Mouse (Mus musculus) layer of hippocampus, postnatal 25 days (tissue): ENCODE measurements around the gene Rad18. TPM values are rescaled to one million over a fixed set of nuclear protein-coding genes. Genes with fewer than 3 reads are reported as not detected.

Source experiments
- DNase-seq, 2 experiments: peaks; one replicate each; pipeline ENCODE4 v3.0.0; 2022; ENCODE audit warnings: mixed read lengths in 2 of 2, low spot score in 1 of 2; ENCODE audit errors: extremely low spot score in 1 of 2
- total RNA-seq, 2 experiments: library from RNA; stranded (reverse); gene quantifications; 2 replicates each; pipeline ENCODE4 v1.2.3; 2021

The Rad18 gene
- total RNA-seq, 2 experiments from 2014 or later: 6.8 TPM

DNA sequence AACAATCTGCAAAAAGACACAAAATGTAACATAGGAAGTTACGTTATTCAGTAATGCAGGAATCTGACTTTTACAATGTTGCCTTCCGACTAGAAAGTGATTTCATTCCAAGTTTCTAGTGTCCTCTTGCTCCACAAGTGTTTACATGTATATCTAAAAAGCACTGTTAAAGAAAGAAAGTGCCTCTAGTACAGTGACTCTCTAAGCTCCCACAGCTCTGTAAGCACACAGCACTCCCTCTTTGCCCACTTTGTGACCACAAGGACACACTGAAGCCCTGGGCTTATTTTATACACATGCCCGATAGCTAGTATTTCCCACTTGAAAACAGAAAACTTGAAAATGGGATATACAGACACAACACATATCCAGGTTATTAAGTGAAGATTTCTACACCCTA is 8.5 kb downstream of the Rad18 start:
- no peak for DNase-seq

DNA sequence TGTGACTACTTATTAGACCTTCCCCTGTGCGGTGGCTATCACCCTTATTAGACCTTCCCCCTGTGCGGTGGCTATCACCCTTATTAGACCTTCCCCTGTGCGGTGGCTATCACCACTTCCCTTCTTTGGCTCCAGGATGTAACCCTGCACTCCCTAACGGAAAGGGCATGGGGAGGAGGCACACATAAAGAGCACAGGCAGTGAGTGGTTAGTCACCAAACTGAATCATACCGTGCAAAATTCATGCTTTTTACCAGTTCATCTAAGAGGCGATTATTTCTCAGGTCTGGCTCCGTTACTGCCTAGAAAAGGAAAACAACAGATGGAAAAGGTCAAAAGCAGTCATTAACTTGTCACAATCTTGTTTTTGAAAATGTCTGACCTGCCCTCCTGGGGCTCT is 10.0 kb downstream of the Rad18 start:
- DNase-seq: no peak

- no peak for DNase-seq
Measured at GRCm38 (mm10) chr6:112684065-112684464, 12.4 kb downstream of the Rad18 start.

DNA sequence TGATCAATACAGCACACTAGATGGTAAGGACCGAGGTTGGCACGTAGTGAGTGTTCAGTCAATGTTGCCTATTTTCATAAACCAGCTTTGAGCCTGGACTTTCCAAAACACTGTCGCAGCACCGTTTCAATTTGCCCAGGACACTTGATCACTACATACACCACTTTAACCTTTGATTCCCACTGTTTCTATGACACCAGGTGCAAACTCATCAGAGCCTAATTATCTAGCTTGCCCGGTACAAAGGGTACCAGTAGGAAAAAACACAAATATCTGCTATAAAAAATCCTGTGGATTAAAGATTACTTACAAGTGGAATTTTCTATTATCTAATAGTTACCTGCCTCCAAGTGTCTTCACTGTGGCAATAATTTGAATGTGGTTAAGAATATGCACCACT is 64.4 kb downstream of the Rad18 start:
- no peak for DNase-seq

- no peak for DNase-seq
Measured at GRCm38 (mm10) chr6:112630291-112630690, 66.2 kb downstream of the Rad18 start.

GRCm38 (mm10) chr6:112628301-112628700 is 68.2 kb downstream of the Rad18 start:
- DNase-seq: no peak

DNA sequence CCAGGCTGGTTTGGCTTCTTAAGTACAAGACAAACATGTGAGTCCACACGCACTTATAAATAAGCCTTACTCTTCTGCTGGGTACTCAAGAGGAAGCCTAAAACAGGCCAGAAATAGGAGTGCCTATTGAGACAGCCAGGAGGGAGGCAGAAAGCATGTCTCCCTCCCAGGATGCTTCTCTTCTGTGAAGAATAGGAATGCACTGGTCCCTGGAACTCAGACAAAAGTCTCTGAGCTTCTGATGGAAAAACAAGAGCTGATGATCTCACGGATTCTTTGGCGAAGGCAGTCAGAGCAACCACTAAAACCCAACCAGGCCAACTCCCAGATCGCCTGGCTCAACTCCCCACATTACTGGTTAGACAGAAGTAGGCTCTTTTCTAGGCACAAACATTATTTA is 74.2 kb downstream of the Rad18 start:
- no peak for DNase-seq

DNA sequence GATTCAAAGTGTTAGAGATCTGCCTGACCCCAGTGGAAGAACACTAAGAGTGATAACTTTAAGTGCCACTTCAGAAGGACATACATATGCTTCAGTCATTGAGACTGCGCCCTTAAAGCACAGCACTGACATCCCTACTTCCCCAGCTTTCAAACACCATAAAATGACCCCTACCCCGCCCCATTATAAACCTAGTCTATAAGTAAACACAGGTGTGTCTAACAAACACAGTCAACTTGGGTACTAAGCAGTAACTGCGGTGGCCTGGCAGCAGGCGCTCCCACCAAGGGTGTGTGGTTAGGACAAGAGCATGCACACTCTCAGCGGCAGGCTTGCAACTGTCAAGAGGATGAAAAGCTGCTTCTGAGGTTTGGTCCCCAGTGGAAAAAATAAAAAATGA is 76.5 kb downstream of the Rad18 start:
- no peak for DNase-seq

GRCm38 (mm10) chr6:112617728-112618318 is 78.7 kb downstream of the Rad18 start:
- DNase-seq: no peak

- DNase-seq: no peak
Measured at GRCm38 (mm10) chr6:112609027-112609426, 87.5 kb downstream of the Rad18 start.

DNA sequence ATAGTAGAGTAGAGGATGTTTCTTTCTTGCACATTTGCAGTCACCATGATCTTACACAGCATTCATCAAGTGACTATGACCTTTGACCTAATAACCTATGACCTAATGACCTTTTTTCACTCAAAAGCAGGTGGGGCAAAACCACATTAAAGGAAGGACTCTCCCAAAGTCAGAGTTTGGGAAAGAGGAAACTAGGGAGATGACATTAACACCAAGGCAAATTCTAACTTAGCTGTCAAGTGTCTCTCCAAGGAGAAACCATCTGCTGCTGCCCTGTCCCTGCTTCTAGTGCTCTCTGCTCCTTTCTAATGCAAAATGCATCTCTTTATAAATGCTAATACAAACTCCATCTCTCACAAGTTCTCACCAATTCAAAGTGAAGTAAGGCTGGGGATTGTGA is 92.6 kb downstream of the Rad18 start:
- DNase-seq: no peak

GRCm38 (mm10) chr6:112594971-112595370 is 101.5 kb downstream of the Rad18 start:
- no peak for DNase-seq

DNA sequence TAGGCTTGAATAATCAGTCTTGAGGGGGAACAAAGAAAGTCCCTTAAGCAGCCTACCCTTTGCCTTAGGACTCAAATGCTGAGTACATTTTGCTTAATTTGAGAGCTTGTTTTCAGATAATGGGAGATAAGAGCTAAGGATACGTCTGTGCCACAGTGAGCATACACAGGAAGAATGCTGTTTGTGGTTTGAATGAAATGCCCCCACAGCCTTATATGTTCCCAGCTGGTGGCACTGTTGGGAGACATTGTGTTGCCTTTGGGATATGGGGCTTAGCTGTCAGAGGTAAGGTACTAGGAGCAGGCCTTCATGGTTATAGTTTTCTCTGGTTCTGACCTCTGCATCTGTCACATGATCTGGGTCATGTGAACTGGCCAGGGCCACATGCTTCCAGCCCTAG is 108.6 kb downstream of the Rad18 start:
- no peak for DNase-seq

DNA sequence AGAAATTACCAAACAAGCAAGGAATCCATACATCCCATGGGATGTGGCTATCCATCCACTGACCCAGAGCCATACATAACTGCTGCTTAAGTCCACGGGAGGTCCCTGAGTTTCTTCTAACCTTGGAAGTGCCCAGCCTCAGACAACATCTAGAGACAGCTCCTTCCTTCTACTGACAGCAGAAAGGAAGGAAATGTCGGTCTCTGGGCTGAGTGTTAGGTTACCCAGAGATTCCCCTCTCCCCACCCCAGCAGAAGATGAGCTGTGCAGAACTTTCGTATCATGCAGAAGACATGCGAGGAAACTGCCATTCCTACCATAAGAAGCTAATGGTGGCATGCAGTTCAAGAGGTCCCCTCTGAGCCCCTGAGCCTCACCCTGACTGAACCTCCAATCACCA is 109.5 kb downstream of the Rad18 start:
- DNase-seq: no peak

- DNase-seq: no peak
Measured at GRCm38 (mm10) chr6:112584961-112585360, 111.5 kb downstream of the Rad18 start.

DNA sequence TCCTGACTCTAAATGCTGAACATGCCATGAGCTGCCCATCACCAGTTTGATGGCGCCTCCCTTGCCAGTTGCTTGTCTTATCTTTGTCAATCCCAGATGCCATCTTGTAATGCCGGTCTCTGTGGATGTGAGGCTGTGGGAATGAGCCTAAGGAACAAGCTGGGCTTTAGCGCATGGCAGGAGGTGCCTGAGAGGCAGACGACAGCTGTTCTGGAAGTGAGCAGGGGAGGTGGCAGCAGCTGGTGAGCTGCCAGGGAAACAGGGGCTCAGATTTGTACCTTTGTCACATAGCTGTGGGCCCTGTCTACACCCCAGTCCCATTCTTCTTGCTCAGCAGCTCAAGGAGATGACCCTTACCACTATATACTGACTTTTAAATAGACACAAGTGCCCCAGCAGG is 114.5 kb downstream of the Rad18 start:
- no peak for DNase-seq

DNA sequence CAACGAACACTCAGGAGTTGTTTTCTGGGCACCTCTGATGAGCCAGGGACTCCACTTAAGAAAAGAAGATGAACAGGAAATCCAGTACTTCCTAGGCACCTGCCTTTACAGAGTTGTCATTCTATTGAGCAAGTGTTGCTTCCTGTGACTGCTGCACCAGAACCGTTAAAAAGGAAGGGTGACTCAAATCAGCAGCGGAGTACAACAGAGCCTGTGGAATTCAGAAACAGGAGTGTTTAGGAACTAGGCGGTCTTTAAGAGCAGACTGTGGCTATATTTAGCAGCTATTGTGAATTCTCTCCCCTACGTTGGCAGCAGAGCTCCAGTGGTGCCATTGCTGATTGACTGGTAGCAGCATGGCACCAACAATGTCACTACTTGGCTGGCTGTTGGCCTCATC is 119.3 kb downstream of the Rad18 start:
- no peak for DNase-seq

DNA sequence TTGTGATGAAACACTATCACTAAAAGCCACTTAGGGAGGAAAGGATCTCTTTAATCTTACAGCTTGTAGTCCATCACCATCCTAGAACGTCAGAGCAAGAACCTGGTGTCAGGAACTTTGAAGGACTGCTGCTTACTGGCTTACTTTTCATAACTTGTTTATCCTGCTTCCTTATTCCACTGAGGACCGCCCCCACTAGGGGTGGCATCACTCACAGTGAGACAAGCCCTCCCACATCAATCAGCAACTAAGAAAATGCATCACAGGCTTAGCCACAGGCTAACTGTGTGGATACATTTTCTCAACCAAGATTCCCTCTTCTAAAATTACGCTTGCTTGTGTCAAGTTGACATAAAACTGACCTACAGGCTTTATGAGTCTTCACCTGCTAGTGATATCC is 121.9 kb downstream of the Rad18 start:
- no peak for DNase-seq

GRCm38 (mm10) chr6:112570413-112570812 is 126.1 kb downstream of the Rad18 start:
- DNase-seq: no peak
